Mouse (Mus musculus) layer of hippocampus, adult 11-12 months (tissue): ENCODE measurements around the gene Creb3l2.
A peak's percentile ranks its signal among the peaks of the same experiment; 100 is the strongest.

Experiments used
- DNase-seq: peaks from one replicate; pipeline ENCODE4 v3.0.0; 2022; ENCODE audit warnings: low spot score

Gene Creb3l2

DNA sequence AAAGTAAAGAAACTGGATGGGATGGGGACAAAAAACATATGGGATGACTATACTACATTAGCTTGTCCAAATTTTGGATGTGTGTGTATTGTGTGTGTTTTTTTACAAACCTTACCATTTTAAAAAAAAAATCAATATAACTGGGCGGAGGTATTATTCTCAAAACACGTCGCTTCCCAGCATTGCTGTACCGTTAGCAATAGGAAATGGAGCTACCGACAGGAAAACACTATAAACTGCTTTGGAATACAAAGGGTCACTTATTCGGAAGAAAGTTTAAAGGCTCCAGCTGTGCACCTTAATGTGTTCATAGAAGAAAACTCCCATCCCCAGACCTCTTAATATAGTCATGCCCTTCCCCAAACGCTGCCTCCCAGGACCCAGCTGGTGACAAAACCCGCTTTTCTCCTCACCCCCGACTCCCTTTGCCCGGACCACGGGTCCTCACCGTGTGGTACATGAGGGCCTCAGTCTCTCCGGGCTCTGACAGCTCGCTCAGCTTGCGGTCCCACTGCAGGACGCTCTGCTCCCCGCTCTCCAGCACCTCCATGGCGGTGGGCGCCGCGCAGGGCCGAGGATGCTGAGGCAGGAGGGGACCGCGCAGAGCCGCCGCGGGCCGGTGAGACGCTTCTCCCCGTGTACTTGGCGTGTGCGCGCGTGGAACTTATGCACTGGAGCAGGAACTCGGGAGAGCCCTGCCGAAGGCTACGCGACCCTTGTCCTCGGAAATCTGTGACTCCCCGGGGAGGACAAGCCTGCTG, 515 bp downstream of the Creb3l2 start:
- DNase-seq: no peak

DNA sequence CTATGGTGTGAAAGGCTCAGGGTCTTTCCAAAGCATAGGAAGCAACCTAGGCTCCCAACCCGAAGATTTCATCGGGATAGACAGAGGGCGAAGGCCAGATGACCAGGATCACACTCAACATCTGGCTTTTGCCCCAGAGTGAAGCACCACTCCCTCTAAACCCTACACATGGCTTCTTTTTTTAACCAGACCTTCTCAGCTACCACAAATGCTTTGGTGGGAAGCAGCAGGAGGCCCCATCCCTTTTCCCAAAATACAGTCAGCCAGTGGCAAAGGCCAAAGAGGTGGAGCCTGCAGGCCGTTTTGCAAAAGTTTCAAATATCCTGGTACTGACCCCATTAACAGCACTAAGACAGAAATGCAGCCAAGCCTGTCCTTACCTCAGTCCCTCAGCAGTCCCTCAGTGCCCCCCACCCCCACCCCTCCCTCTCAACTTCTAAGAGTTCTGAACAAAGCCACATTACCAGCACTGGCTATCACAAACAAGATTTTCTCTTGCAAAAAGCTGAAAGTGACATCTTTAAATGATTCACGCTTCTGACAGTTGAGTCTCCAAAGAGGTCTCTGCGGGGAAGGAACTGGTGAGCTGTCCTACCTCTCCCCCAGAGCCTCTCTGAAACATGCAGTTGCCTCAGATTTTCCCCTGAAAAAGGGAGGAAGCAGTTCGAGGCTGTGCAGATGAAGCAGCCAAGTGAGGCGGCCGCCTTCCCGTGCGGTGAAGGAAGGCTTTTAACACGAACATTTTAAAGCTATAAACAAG, 1.3 kb downstream of the Creb3l2 start:
- DNase-seq: no peak

DNA sequence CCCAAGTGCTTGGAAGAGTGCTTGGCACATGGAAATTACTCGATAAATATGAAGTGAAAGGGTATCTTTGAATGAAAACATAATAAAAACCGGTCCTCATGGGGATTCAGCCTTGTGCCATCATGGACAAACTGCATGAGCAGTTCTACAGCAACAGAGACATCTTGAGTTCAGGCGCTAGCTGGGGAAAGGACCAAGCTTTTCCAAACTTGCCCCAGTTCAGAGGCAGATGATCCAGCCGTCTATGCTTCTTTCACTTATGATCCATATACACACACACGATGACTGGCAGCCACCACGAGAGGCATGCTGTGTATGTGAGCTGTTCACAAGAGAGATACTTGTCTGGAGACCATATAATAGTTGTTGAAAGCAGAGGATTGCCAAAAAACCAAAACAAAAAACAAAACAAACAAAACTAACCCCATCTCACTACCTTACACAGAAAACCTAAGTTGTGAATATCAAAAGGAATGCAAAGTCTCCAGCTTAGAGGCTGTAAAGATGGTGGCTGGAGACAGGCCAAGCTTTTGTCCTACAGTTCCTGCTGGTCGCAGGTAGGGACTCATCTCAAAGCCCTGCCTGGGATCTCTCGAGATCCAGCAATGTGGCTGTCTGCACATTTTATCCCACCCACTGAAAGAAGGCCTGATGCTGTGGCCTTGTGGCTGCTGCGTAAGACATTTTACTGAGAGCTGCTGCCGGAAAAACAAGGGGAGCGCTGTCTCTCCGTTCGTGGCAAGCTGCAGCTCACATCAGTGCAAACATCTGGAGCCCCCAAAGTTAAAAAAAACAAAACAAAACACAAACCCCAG, 2.1 kb downstream of the Creb3l2 start:
- DNase-seq: no peak

DNA sequence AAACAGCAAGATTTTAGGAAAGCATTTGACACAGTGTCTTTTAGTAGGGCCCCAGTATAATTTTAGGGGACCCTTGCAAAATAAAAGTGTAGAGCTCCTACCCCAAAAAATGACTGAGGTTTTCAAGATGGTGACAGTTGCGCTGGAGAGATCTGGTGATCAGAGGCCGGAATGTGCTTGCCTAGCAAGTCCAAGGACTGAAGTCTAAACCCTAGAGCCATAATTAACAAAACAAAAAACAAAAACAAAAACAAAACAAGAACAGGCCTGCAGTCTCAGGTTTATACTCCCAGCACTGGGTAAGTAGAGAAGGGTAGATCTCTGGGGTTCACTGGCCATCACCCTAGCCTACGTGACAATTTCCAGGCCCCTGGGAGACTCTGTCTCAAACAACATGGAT, 3.4 kb downstream of the Creb3l2 start:
- no peak for DNase-seq

DNA sequence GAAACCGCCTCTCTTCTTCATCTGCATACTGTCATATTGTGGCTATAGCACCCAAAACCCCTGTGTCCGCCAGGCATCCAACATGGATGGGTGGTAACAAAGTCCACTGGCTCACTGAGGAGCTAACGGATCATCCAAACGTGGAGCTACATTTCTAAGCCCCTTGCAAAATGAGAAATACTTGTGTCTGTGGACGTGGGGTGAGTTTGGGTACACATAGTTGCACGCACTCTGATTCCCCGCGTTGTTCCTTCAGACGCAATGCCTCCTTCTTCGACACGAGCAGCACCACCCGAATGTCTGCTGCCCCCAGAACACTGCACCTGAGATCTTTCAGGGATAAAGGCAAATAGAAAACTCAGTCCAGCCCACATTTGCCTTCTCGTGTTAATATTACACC, 4.9 kb downstream of the Creb3l2 start:
- DNase-seq: no peak

DNA sequence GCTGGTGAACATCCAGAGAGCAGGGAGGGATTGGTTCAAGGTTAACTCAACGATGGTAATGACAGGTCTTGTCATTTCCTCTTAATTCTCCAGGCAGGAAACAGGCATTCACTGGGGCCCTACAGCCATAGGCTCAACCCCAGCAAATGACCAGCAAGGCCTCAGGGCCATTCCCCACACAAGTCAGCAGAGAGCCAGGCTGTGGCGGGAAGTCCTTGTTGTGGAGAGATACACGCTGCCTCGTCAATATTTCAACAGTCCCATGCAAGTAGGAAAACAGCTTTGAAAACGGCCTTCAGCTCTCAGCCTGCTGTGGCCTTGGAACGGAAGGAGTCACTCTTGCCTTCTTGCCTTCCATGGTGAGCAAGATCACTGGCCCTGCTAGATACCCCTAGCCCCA, 6.6 kb downstream of the Creb3l2 start:
- DNase-seq: no peak

DNA sequence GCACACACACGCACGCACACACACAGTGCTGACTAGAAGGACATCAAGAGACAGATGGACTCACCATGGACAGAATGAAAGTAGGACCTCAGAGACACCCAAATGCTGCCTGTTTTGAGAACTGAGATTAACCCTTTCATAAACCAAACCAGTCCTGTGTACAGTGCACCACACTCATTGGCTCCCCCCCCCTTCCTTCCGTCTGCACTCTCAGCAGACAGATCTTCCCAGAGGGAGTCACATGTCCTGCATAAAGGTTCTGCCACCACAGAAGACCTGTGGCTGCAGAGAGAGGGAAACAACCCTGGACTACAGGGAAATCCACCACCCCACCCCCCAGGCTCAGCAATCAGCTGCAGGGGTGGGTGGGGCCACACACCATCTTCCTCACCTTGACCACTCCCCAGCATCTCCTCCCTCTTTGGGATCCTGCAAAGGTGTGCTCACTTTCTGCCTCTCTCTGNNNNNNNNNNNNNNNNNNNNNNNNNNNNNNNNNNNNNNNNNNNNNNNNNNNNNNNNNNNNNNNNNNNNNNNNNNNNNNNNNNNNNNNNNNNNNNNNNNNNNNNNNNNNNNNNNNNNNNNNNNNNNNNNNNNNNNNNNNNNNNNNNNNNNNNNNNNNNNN, 12.0 kb downstream of the Creb3l2 start:
- no peak for DNase-seq

DNA sequence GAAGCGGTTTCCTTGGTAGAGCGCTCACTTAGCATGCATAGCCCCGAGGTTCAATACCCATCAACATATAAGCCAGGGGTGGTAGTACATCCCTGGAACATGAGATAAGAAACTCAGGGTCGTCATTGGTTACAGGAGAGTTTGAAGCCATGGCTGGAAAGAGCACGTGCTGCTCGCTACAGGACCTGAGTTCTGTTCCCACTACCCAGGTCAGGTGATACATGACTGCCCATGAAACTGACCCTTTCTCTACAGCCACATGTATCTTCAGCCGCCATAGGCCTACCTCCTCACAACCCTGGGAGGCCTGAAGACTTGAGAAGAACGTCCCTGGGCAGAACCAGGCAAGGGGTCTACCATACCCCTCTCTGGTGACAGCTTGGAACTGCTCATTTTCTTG, 13.0 kb downstream of the Creb3l2 start:
- no peak for DNase-seq

DNA sequence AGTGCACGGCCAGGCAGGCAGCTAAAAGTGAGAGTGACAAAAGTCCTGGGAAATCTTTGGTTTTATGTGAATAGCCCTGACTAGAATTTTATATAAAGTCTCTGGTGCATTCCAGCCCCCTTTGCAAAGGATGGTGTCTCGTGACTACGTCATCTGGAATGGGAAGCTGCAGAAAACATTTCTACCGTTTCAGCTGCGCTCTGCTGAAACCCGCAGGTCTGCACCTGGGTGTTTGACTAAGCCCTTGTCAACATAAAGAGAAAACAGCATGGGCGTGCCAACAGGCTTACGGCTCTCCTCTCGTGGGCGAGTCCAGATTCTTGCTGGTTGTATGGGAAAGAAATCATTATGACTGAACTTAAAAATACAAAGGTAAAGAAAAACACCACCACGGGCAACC, 13.9 kb downstream of the Creb3l2 start:
- no peak for DNase-seq

DNA sequence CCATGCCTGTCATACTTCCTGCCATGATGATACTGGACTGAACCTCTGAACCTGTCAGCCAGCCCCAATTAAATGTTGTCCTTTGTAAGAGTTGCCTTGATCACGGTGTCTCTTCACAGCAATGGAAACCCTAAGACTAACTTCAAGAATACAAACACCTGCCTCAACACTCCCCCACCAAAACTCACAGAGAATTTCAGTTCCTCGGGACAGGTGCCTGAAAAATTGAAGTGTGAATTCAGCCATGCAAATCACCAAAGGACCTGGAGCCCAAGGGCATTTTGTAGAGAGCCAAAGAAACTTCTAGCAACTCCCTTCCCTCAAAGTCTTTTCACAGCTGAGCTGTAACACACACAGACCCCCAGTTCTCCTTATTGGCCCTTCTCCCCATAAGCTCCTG, 15.3 kb downstream of the Creb3l2 start:
- DNase-seq: no peak

DNA sequence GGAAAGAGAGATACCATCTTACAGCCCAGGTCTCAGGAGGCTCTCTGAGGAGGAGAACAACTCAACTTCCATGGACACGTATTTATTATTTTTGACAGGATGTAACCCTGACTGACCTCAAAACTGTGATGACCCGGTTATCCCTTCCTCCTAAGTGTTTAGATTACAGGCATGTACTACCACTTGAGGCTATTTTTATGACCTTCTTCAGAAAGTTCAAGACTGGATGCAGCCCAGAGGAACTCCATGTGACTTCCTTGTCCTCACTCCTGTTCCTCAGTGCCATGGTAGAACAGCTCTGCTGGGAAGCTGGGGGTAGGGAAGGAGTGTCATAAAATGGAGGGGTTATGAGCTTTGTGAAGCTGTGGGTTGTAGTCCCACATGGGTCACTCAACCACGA, 16.1 kb downstream of the Creb3l2 start:
- DNase-seq: no peak

DNA sequence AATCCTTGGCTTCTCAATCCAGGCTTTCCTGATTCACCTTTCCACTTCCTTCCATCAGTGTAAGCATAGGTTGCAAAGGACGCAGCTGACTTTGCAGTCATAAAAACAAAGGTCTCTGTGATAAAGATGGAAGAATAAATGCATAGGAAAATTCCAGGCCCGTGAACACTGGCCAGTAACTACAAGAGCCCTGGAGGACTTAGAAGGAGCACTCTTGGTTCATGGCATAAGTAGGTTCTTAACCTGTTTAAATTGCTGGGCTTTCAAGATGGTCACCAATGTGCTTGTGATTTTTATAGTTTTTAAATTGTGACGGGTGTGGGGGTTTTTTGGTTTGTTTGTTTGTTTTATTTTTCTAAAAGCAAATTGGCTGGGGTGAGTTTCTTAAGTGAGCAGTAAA, 16.9 kb downstream of the Creb3l2 start:
- no peak for DNase-seq

DNA sequence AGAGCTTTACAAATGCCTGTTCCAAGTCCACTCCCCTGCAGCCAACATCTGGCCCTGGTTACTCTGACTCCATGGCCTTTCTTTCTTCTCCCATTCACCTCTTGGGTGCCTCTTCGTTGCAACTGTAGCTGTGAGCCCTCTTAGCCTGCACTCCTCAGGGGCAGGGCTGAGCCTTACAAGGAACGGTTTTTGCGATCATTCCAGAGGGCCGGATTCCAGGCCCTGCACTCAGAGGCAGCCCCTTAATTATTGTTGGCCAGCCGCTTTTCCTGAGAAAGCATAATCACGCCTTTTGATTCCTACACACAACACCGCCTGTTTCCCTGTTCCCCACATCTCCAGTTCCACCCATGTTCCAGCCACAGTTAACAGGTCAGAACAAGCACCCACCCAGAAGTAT, 17.6 kb downstream of the Creb3l2 start:
- no peak for DNase-seq

DNA sequence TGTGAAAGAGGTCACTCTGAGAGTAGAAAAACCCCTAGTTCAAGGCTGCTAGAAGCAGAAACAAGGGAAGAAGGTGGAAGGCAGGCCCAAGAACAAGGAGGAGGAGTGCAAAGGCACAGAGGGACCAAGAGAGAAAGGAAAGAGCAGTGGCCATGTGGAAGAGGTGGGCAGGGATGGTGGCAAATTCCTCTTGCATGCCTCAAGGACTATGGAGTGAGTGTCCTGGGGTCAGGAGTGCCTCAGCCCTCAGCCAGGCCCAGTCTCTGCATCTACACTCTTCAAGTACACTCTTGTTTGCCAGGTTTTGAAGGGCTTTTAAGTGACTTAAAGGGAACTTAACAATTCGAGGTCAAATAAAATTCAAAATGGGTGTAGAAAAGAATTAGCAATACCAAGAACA, 18.6 kb downstream of the Creb3l2 start:
- DNase-seq: no peak

DNA sequence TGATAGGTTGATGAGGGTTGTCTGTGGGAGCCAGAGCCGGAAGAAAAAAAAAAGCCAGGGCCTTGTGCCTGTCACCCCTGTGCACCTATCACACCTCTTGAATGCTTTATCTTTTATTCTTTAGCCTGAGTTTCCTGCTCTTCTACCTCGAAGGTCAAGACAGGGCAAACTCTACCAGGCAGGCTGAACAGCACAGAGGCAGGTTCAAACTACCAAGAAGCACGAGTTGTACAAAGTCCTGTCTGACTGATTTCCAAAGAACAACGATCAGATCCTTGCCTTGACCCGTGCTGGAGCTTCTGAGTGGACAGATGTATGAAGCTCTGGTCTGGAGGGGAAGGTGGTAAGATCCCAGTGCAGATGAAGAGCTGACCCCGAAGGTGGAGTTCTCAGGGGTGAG, 20.8 kb downstream of the Creb3l2 start:
- DNase-seq: no peak

DNA sequence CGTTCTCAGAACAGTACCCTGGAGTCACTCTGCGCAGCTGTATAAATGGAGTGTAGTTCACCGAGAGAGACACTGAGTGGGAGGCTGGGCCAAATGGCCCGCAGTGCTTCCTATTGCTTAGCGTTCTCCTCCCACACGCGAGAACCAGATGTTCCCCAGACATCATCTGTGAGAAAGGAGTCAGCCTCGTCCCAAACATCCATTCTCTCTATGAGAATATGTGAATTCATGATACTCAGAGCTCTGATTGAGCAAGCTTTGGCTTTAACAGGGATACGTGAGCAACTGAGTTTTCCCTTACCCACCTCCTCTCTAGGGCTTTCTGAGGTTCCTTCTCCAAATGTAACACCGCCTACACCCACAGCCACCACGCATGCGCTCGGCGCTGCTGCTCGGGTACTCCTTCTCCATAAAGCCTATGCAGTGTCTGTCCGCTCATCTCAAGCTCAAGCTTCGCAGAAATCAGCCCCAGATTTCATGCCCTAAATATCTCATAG, 22.5 kb downstream of the Creb3l2 start:
- DNase-seq: peak; percentile 88

DNA sequence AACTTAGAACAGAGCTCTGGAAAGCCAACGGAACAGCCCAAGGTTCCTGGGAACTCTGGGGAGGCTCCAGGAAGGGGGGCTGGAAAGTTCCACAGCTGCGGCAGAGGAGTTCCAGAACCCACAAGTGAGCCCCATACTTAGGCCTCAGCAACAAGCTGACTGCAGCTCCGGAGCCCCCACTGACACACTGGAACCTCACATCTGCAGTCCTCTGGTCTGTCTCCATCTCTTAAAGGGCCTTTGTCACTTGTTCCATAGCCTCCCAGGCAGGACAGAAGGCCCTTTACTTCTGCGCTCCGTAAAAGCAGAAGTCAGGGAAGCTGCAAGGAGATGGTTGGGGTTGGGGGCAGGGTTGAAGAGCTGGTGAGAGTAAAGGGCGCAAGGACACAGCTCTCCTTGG, 23.0 kb downstream of the Creb3l2 start:
- peak; percentile 55 for DNase-seq

DNA sequence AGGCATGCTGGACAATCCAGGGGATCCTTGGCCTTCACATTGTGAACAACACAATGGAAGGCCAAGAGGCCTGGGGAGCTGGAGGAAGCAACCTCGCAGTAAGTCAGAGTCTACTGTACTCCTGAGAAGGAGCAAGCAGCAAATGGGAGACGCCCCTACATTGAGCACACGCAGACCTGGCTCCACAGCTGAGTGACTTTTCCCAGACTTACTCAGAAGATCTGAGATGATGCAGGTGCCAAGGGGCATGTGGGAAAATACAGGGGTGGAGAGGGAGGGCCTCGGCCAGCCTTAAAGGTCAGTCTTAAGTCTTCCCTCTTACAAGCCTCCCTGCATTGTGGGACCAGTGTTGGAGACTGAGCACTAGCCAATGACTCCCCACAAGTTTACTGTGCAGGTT, 25.2 kb downstream of the Creb3l2 start:
- DNase-seq: no peak

DNA sequence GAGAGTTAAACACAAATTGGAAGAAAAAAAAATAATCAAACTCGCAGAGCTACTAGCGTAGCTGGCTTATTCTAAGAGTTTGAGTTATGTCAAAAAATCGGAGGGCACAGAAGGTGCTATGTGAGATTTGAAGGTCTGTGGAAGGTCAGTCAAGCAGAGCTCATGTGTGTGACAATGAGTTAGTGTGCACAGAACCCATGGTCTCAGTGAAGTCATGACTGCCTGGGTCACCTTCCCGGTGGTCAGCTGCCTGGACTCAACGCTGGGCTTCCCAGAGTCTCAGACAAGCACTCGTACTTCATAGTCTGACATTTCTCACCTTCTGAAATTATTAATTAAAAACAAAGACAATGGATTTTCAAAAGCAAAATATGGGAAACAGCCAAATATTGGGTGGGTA, 26.4 kb downstream of the Creb3l2 start:
- DNase-seq: no peak

DNA sequence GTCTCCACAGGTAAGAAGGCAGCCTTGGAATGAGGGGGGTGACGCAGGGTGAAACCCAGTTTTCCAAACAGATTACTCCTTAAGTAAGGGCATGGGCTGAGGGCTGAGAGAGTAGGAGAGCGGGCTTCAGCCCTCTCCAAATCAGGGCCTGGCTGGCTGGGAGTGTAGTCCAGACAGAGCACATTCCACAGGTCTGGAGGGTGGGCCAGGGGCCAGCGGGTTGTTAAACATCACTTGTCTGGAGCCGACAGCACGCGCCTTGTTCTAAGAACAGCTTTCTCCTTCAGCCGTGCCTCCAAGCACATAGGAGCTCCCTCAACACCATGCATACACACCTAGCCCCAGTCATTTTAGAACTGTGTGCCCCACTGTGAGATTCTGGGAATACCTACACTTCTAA, 26.9 kb downstream of the Creb3l2 start:
- no peak for DNase-seq

DNA sequence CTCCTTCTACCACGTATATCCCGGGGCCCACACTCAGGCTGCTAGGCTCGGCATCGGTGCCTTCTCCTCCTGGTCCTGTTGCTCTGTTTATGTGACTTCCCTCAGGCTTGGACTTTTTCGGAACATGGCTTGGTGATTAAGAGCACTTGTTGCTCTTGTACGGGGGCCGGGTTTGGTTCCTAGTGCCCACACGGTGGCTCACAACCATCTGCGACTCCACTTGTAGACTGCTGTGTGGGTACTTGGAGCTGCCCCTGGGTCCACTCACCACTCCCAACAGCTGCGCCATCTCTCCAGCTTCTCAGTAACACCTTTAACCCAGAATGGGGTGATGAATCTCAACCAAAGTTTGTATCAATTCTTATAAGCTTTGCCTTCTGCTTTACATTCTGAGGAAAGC, 27.4 kb downstream of the Creb3l2 start:
- no peak for DNase-seq

DNA sequence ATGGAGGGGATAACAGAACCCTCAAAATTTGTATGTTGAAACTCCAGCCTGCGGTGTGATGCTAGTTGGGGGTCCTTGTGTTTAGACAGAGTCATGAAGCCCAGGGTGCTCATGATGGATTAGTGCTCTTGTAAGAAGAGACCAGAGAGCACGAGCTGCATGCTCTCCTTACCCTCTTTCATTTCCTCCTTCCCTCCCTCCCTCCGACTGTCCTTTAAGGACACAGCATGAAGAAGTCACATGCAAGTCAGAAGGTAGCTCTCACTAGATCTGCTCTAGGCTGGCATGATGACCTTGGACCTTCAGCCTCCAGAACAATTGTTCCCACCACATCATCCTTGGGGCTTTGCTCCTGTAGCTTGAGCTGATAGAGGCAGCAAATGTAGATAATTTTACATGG, 30.2 kb downstream of the Creb3l2 start:
- no peak for DNase-seq
